Mouse (Mus musculus): ENCODE measurements around the gene Tmem245.

DNA sequence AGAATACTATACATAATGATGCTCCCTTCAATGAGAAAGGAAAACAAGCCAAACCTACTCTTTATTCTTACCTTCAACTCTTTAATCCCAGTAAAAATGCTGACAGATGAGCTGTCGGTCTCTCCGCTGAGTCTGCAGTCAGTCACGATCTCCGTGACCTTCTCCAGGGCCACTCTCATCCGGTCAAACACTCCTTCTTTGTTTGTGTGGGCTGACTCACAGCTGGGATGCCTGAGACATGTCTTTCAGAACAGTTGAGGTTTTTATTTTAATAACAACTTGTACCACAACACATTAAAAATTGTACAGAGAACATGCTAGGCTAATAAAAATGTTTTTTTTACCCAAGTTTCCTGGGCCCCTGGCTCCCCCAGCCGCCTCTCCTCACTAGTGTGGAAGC lies 109.6 kb downstream of the Tmem245 start:
- TF ChIP-seq CTCF (IDR thresholded peaks at IDR 0.05; ENCODE audit: low read depth) (no peak), EP300 (IDR thresholded peaks at IDR 0.05; ENCODE audit: low read depth) (no peak)
